Mouse (Mus musculus): ENCODE data around the gene Apom. TPM values are rescaled to one million over a fixed set of nuclear protein-coding genes. Genes with fewer than 3 reads are reported as not detected.
A peak's percentile ranks its signal among the peaks of the same experiment; 100 is the strongest.

Gene Apom
- total and polyA plus RNA-seq, 2 experiments from 2014 or later = 0.37 TPM; not detected in 1

GRCm38 (mm10) chr17:35173329-35173728 lies 41.5 kb upstream of the Apom start:
- WGBS = 81% methylated on average over 3 of the region's 3 CpGs
- H3K4me2 ChIP-seq (ENCODE audit: low read depth, low read length) = no peak overlapping the region
- no peak overlapping the region for H3K4me3 ChIP-seq (ENCODE audit: low read length)
- TF ChIP-seq CTCF (IDR thresholded peaks at IDR 0.05; ENCODE audit: low read depth) = no peak
- no peak overlapping the region for H3K9ac ChIP-seq (replicated peaks; ENCODE audit: low read length)
- H3K36me3 ChIP-seq (ENCODE audit: insufficient read depth, low read length) = no peaks in the 10 kb centered on the region
- ATAC-seq (no peak), DNase-seq (ENCODE audit: low spot score) (no peak)
- H3K27me3 ChIP-seq (ENCODE audit: insufficient read depth, low read length) = no peaks in the 10 kb centered on the region
- H3K27ac ChIP-seq = no peak overlapping the region
- H3K9me3 ChIP-seq (ENCODE audit: low read length) = no peaks in the 10 kb centered on the region
- no peaks in the 10 kb centered on the region for H3K4me1 ChIP-seq (ENCODE audit: insufficient read depth, low read length)

- H3K9ac ChIP-seq (replicated peaks; ENCODE audit: low read length) = no peak overlapping the region
- DNase-seq (ENCODE audit: low spot score) = no peak
- H3K27me3 ChIP-seq (ENCODE audit: insufficient read depth, low read length) = no peaks in the 10 kb centered on the region
- no peak overlapping the region for H3K4me3 ChIP-seq (ENCODE audit: low read length)
- no peak overlapping the region for H3K4me2 ChIP-seq (ENCODE audit: low read depth, low read length)
- H3K27ac ChIP-seq = no peak overlapping the region
- no peaks in the 10 kb centered on the region for H3K9me3 ChIP-seq (ENCODE audit: low read length)
- WGBS = 69% methylated on average over 11 of the region's 11 CpGs
- ATAC-seq = no peak
- no peaks in the 10 kb centered on the region for H3K4me1 ChIP-seq (ENCODE audit: insufficient read depth, low read length)
- no peaks in the 10 kb centered on the region for H3K36me3 ChIP-seq (ENCODE audit: insufficient read depth, low read length)
- TF ChIP-seq CTCF (IDR thresholded peaks at IDR 0.05; ENCODE audit: low read depth) = no peak
Measured at GRCm38 (mm10) chr17:35172445-35173234, 40.8 kb upstream of the Apom start.

- no peaks in the 10 kb centered on the region for H3K9me3 ChIP-seq (ENCODE audit: low read length)
- H3K27me3 ChIP-seq (ENCODE audit: insufficient read depth, low read length) = no peaks in the 10 kb centered on the region
- DNase-seq (ENCODE audit: low spot score) = peak; percentile 84
- TF ChIP-seq CTCF (IDR thresholded peaks at IDR 0.05; ENCODE audit: low read depth) = peak; percentile 79
- H3K4me3 ChIP-seq (ENCODE audit: low read length) = no peak overlapping the region
- no peak for ATAC-seq
- 14% methylated on average over 4 of the region's 4 CpGs for WGBS
- no peak overlapping the region for H3K9ac ChIP-seq (replicated peaks; ENCODE audit: low read length)
- H3K4me2 ChIP-seq (ENCODE audit: low read depth, low read length) = no peak overlapping the region
- H3K4me1 ChIP-seq (ENCODE audit: insufficient read depth, low read length) = peaks cover 8% of the 10 kb centered on the region; the same call in 1 of the 2 replicates
- no peak overlapping the region for H3K27ac ChIP-seq
- H3K36me3 ChIP-seq (ENCODE audit: insufficient read depth, low read length) = no peaks in the 10 kb centered on the region
Measured at GRCm38 (mm10) chr17:35168541-35169207, 36.8 kb upstream of the Apom start.

- no peak for TF ChIP-seq CTCF (IDR thresholded peaks at IDR 0.05; ENCODE audit: low read depth)
- no peak overlapping the region for H3K4me2 ChIP-seq (ENCODE audit: low read depth, low read length)
- H3K9ac ChIP-seq (replicated peaks; ENCODE audit: low read length) = no peak overlapping the region
- H3K27me3 ChIP-seq (ENCODE audit: insufficient read depth, low read length) = no peaks in the 10 kb centered on the region
- no peak overlapping the region for H3K27ac ChIP-seq
- no peak overlapping the region for H3K4me3 ChIP-seq (ENCODE audit: low read length)
- ATAC-seq (no peak), DNase-seq (ENCODE audit: low spot score) (no peak)
- H3K9me3 ChIP-seq (ENCODE audit: low read length) = no peaks in the 10 kb centered on the region
- WGBS = 86% methylated on average over 7 of the region's 7 CpGs
- H3K4me1 ChIP-seq (ENCODE audit: insufficient read depth, low read length) = peaks cover 8% of the 10 kb centered on the region; the same call in 1 of the 2 replicates
- no peaks in the 10 kb centered on the region for H3K36me3 ChIP-seq (ENCODE audit: insufficient read depth, low read length)
Measured at GRCm38 (mm10) chr17:35167794-35168193, 35.9 kb upstream of the Apom start.

- WGBS = 68% methylated on average over 8 of the region's 8 CpGs
- peak overlapping the region; percentile 99 for H3K27ac ChIP-seq
- H3K9ac ChIP-seq (replicated peaks; ENCODE audit: low read length) = no peak overlapping the region
- peaks cover 11% of the 10 kb centered on the region; the same call in 1 of the 2 replicates for H3K4me1 ChIP-seq (ENCODE audit: insufficient read depth, low read length)
- H3K36me3 ChIP-seq (ENCODE audit: insufficient read depth, low read length) = peaks cover 6% of the 10 kb centered on the region
- peak; percentile 89 for DNase-seq (ENCODE audit: low spot score)
- TF ChIP-seq CTCF (IDR thresholded peaks at IDR 0.05; ENCODE audit: low read depth) = peak; percentile 81
- H3K4me3 ChIP-seq (ENCODE audit: low read length) = peak overlapping the region; percentile 100; the same call in 1 of the 2 replicates
- no peak for ATAC-seq
- H3K27me3 ChIP-seq (ENCODE audit: insufficient read depth, low read length) = no peaks in the 10 kb centered on the region
- peak overlapping the region; percentile 63 for H3K4me2 ChIP-seq (ENCODE audit: low read depth, low read length)
- H3K9me3 ChIP-seq (ENCODE audit: low read length) = no peaks in the 10 kb centered on the region
Measured at GRCm38 (mm10) chr17:35166352-35167035, 34.6 kb upstream of the Apom start.

GRCm38 (mm10) chr17:35165451-35166155 lies 33.8 kb upstream of the Apom start:
- no peak for ATAC-seq
- Histone ChIP-seq H3K27me3 (ENCODE audit: insufficient read depth, low read length) (no peaks in the 10 kb centered on the region), H3K4me3 (ENCODE audit: low read length) (peak overlapping the region; percentile 100), H3K4me1 (ENCODE audit: insufficient read depth, low read length) (peaks cover 11% of the 10 kb centered on the region; the same call in 1 of the 2 replicates), H3K27ac (peak overlapping the region; percentile 99), H3K36me3 (ENCODE audit: insufficient read depth, low read length) (peaks cover 15% of the 10 kb centered on the region), H3K9ac (replicated peaks; ENCODE audit: low read length) (peak overlapping the region; percentile 48; the same call in 1 of the 2 replicates), H3K9me3 (ENCODE audit: low read length) (no peaks in the 10 kb centered on the region), H3K4me2 (ENCODE audit: low read depth, low read length) (peak overlapping the region; percentile 63)
- no peak for TF ChIP-seq CTCF (IDR thresholded peaks at IDR 0.05; ENCODE audit: low read depth)
- WGBS = 20% methylated on average over 12 of the region's 12 CpGs
- no peak for DNase-seq (ENCODE audit: low spot score)

Measured in hindbrain, postnatal 0 days (tissue).